Mouse (Mus musculus) lung, adult 2 months (tissue): ENCODE results near the gene Phldb2.

ENCODE experiments used
- CTCF ChIP-seq: fragments of 200-500 bp; IDR thresholded peaks from 2 replicates; pipeline ENCODE4 v1.5.1; 2011; ENCODE audit warnings: mild to moderate bottlenecking, low read length, control low read depth; ENCODE audit not compliant: insufficient read depth
- POLR2A ChIP-seq: fragments of 200-500 bp; IDR thresholded peaks from 2 replicates; pipeline ENCODE4 v1.6.1; 2011; ENCODE audit warnings: low read depth, mild to moderate bottlenecking, control low read depth, low read length, borderline replicate concordance; ENCODE audit errors: extremely low read depth

DNA sequence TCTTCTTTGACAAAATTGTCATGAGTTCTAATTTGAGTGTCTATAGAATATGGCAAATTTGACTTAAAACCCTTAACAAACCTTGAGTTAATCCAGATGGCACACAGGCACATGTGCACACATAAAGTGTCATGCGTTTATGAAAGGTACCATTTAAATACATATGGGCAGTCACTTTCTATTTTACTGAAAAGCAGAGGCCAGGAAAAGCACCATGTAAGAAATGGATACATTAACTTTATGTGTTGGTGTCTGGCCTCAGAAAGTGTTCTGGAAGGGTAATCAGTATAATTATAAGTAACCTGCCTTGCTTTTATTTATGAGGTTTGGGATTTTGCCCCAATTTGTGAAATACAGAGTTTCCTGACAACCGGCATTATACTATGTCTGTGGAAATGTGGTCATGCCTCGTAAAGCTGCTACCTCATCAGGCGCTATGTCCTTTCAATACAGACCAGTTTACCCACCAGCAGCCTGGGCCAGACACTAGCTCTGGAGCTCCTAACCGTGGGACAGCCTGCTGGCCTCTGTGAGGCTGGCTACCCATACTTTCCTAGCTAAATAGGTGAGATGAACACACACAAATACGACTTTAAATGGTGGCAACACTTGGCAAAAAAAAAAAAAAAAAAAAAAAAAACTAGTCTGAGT, 73.2 kb downstream of the Phldb2 start:
- TF ChIP-seq CTCF (no peak), POLR2A (no peak)
